Mouse (Mus musculus) hindbrain, embryonic 11.5 days (tissue): ENCODE data around the gene Kcne3. TPM values are rescaled to one million over a fixed set of nuclear protein-coding genes. Genes with fewer than 3 reads are reported as not detected.

Source experiments
- ATAC-seq: fragments of 200-750 bp; cut with Nextera tagmentation; 2 replicates; pipeline ENCODE4 v1.8.0; 2017; ENCODE audit warnings: mild to moderate bottlenecking, moderate TSS enrichment, moderate library complexity; ENCODE audit not compliant: low FRiP score
- DNase-seq: peaks from one replicate; pipeline ENCODE4 v3.0.0-alpha.2; 2015; ENCODE audit warnings: low spot score
- H3K27ac ChIP-seq: fragments of 300-500 bp; sonication (generic); 2 replicates; pipeline ENCODE4 v1.5.1; 2014; ENCODE audit warnings: mild to moderate bottlenecking, low read depth, low read length
- H3K27me3 ChIP-seq: fragments of 300-500 bp; sonication (generic); 2 replicates; pipeline ENCODE4 v1.6.1; 2014; ENCODE audit warnings: mild to moderate bottlenecking, low read length, moderate library complexity, mixed read lengths; ENCODE audit not compliant: control insufficient read depth, insufficient read depth
- H3K36me3 ChIP-seq: fragments of 300-500 bp; sonication (generic); 2 replicates; pipeline ENCODE4 v1.6.1; 2014; ENCODE audit warnings: mild to moderate bottlenecking, low read length, moderate library complexity, mixed read lengths; ENCODE audit not compliant: control insufficient read depth, insufficient read depth
- H3K4me1 ChIP-seq: fragments of 300-500 bp; sonication (generic); replicated peaks from 2 replicates; pipeline ENCODE4 v1.6.1; 2014; ENCODE audit warnings: low read length, mixed read lengths; ENCODE audit not compliant: control insufficient read depth, insufficient read depth
- H3K4me2 ChIP-seq: fragments of 300-500 bp; sonication (generic); replicated peaks from 2 replicates; pipeline ENCODE4 v1.6.1; 2014; ENCODE audit warnings: mild to moderate bottlenecking, low read depth, low read length
- H3K4me3 ChIP-seq: fragments of 300-500 bp; sonication (generic); 2 replicates; pipeline ENCODE4 v1.5.1; 2014; ENCODE audit warnings: low read depth, low read length
- H3K9ac ChIP-seq: fragments of 300-500 bp; sonication (generic); 2 replicates; pipeline ENCODE4 v1.6.1; 2014; ENCODE audit warnings: low read depth, low read length
- H3K9me3 ChIP-seq: fragments of 300-500 bp; sonication (generic); 2 replicates; pipeline ENCODE4 v1.6.1; 2016; ENCODE audit warnings: low read length; ENCODE audit not compliant: control insufficient read depth
- WGBS: fragments of 180-500 bp; shearing (Covaris S2); extraction: QIAGEN DNeasy Blood & Tissue Kit; methylation state at CpG from one replicate; pipeline ENCODE4 v1.1.7; 2014; 5-methylcytosine and 5-hydroxymethylcytosine counted together
- polyA plus RNA-seq: library from polyadenylated mRNA; unstranded; fragments of >200 nt; fragmentation: Nextera tagmentation; extraction: Ambion mirVana; gene quantifications from 2 replicates; pipeline ENCODE4 v1.2.1, GENCODE M21; 2014

The Kcne3 gene
- 3.4 and 3.9 TPM in 2 replicates for polyA plus RNA-seq

DNA sequence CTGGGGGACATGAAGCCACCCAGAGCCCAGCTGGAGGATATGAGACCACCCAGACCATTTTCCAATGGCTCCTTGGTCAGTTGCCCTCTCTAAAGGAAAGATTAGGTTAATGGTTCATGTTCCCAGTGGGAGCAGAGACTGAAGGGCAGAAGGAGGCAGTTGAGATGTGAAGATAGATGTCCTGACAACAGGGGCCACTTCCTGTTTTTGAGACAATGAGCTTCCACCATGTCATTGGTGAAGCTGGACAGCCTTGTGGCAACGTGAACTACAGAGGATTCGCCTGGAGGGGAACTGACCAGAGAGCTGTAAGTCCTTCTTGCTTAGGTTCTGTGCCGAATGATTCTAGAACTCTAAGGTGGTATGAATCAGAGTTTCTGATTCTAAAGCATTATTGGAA, at the start of gene Kcne3:
Gene Kcne3 (plus strand): TSS at position 234 of the 400 bp plus-strand sequence.
- H3K27ac ChIP-seq = no peak within 1 kb of the TSS
- ATAC-seq (no peak), DNase-seq (no peak)
- peaks cover 25% of the 10 kb centered on the region for H3K27me3 ChIP-seq
- no peak within 1 kb of the TSS for H3K4me2 ChIP-seq
- no peak within 1 kb of the TSS for H3K4me3 ChIP-seq
- no peaks in the 10 kb centered on the region for H3K9me3 ChIP-seq
- 69% methylated on average over 3 of the region's 3 CpGs for WGBS
- no peaks in the 10 kb centered on the region for H3K36me3 ChIP-seq
- H3K9ac ChIP-seq = no peak within 1 kb of the TSS
- peaks cover 5% of the 10 kb centered on the region; the same call in 1 of the 2 replicates for H3K4me1 ChIP-seq

DNA sequence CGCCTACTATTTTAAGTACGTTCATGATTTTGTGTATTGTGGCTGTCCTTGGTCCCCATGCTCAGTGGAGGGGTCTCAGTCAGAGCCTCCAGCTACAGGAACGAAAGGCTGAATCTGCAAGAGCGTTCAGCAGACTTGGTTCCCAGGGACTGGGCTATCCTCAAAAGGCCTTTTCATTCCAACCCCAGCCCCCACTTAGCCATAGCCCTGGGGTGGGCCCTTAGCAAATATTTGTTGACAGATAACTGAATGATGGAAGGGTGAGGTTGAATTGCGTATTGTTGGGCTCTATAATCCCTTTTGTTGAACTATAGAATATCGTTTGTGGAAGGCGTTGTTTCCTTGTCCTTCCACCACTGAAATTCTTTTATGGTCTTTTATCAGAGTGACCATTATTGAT, 49.8 kb upstream of the Kcne3 start:
- Histone ChIP-seq H3K9me3 (no peaks in the 10 kb centered on the region), H3K27me3 (no peaks in the 10 kb centered on the region), H3K9ac (no peak overlapping the region), H3K4me2 (no peak overlapping the region), H3K27ac (no peak overlapping the region), H3K4me3 (no peak overlapping the region), H3K4me1 (no peaks in the 10 kb centered on the region), H3K36me3 (no peaks in the 10 kb centered on the region)
- ATAC-seq = no peak
- DNase-seq = no peak
- 77% methylated on average over 7 of the region's 7 CpGs for WGBS

DNA sequence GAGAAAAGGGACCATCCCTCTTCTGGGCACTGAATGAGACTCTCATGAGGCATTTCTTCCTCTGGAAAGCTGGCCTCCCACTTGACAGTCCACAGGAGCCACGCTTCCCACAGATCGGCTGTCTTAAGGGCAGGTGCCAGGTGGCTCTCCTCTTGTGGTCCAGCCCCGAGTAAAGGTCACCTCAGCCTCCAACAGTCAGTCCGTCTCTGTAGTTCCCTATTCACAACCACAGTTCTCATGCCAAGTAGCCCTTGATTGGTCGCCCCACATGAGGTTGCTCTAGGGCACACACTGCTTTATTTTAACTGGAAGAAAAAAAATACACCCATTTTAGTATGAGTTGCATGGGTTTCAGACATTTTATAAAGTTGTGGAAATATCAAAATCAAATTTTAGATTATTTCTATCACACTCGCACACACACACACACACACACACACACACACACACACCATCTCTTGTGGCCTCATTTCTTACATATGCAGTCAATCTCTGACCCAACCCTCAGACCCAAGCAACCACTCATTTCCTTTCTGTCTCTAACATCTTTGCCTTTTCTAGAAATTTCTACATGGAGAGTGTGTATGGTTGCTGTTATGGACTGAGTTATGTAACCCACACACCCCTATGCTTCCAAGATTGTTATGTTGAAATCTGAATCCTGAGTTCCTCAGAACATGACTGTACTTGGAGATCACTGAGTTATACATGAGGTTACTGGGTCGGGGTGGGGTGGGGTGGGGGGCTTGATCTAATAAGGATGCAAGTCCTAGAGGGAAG, 47.9 kb upstream of the Kcne3 start:
- Histone ChIP-seq H3K4me2 (no peak overlapping the region), H3K9me3 (no peaks in the 10 kb centered on the region), H3K27ac (no peak overlapping the region), H3K4me3 (no peak overlapping the region), H3K27me3 (no peaks in the 10 kb centered on the region), H3K36me3 (no peaks in the 10 kb centered on the region), H3K4me1 (no peaks in the 10 kb centered on the region), H3K9ac (no peak overlapping the region)
- ATAC-seq = no peak
- DNase-seq = no peak
- 92% methylated on average over 7 of the region's 7 CpGs for WGBS

DNA sequence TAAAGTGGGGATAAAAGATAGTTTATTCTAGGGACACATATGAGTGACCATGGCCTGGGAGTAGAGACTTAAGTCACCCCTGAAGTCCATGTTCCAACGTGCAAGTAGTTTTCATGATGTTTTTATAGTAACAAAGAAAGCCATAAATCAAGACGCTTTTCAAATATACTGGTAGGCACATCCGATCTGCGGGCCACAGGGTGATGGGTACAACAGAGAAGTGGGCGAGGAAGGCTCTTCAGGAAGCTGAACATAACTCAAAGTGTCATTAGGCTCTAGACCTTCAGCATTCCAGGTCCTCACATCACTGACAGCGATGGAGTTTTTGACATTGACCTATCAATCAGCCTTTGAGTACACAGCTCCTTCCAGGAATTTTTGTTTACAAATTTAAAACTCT, 45.7 kb upstream of the Kcne3 start:
- Histone ChIP-seq H3K4me2 (no peak overlapping the region), H3K9ac (no peak overlapping the region), H3K36me3 (no peaks in the 10 kb centered on the region), H3K27ac (no peak overlapping the region), H3K27me3 (no peaks in the 10 kb centered on the region), H3K4me1 (no peaks in the 10 kb centered on the region), H3K9me3 (no peaks in the 10 kb centered on the region), H3K4me3 (no peak overlapping the region)
- DNase-seq = no peak
- ATAC-seq = no peak
- WGBS = 68% methylated on average over 6 of the region's 6 CpGs

DNA sequence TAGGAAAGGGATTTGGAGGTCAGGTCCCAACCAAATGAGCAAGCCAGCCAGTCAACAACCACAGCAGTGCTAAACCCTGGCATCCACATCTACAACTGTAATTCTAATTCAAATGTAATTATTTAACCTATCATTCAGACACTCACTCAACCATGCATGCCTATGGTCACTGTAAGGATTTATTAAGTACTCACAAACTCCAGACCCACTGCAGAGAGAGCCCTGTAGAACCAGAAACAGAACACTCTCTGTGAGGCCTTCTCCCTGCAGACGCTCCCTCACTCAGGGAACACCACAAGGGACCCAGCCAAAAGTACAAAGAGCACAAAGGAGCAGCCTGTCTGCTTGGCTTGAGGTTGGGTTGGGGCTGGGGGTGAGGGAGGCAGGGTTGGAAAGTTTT, 43.9 kb upstream of the Kcne3 start:
- H3K27me3 ChIP-seq = no peaks in the 10 kb centered on the region
- no peak overlapping the region for H3K27ac ChIP-seq
- no peaks in the 10 kb centered on the region for H3K4me1 ChIP-seq
- H3K36me3 ChIP-seq = no peaks in the 10 kb centered on the region
- no peak overlapping the region for H3K4me2 ChIP-seq
- DNase-seq (no peak), ATAC-seq (no peak)
- no peak overlapping the region for H3K9ac ChIP-seq
- H3K9me3 ChIP-seq = no peaks in the 10 kb centered on the region
- no peak overlapping the region for H3K4me3 ChIP-seq
- WGBS = 67% methylated on average over 1 of the region's 1 CpGs

DNA sequence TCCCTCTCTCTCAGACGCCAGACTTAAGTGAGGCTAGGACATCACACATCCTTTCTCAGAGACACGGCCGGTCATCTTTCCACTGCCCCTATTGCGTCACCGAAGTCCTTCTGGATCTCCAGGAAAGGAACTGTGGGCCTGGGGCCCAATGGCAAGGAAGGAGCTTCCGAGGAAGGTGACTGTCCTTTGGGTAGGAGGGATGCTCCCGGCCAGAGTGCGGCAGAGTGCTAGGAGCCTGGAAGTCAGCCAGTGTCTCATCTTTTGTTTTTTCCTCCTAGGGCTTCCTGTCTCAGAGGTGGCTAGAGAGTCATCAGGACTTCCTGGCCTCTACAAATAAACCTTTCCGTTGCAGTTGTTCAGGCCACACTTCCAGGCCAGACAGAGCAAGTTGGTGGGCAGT, 39.3 kb upstream of the Kcne3 start:
- WGBS = 91% methylated on average over 9 of the region's 9 CpGs
- H3K4me1 ChIP-seq = no peaks in the 10 kb centered on the region
- no peaks in the 10 kb centered on the region for H3K9me3 ChIP-seq
- no peak overlapping the region for H3K27ac ChIP-seq
- H3K9ac ChIP-seq = no peak overlapping the region
- no peak overlapping the region for H3K4me3 ChIP-seq
- H3K36me3 ChIP-seq = no peaks in the 10 kb centered on the region
- DNase-seq (no peak), ATAC-seq (no peak)
- H3K27me3 ChIP-seq = no peaks in the 10 kb centered on the region
- no peak overlapping the region for H3K4me2 ChIP-seq

DNA sequence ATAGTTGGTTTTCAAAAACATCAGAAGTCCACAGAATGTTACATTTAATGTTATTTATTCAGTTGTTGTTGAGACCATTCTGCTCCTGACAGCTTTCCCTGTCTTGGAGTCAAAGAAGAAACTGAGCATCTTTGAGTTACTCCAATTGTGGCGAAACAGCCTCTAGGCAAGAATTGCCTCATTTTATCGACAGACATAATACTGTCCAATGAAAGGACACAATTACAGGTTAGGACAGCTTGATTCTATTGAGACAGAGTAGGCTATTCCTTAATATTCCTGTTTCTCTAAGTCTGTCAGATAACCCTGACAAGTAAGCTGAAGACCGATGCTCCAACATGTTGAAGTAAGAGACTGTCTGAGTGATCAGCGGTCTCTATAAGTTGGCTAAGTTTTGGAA, 38.2 kb upstream of the Kcne3 start:
- no peak for ATAC-seq
- 96% methylated on average over 4 of the region's 4 CpGs for WGBS

DNA sequence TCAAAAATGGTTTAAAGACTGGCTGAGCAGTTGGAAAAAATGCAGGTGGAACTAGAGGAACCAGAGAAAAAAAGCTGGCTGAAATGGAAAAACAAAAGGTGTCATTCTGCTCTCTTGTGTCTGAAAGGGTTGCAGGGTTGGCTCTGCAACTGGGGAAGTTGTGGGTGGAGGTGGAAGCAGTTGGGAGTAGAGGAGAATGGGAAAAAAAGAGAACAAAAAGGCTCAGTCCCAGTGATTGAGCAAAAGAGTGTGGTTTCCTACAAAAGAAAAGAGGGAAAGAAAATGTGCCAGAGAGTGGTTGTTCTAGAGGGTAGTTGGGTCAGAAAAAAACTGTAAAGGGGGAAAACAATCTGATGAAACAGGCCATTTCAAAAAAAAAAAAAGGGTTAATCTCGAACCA, 35.7 kb upstream of the Kcne3 start:
- no peak for ATAC-seq
- no peak overlapping the region for H3K4me2 ChIP-seq
- 76% methylated on average over 1 of the region's 1 CpGs for WGBS

More for the DNA sequence above, 38.2 kb upstream of the Kcne3 start:
- no peak overlapping the region for H3K4me3 ChIP-seq
- no peaks in the 10 kb centered on the region for H3K36me3 ChIP-seq
- H3K4me2 ChIP-seq = no peak overlapping the region
- DNase-seq = no peak
- H3K9ac ChIP-seq = no peak overlapping the region
- H3K4me1 ChIP-seq = no peaks in the 10 kb centered on the region
- no peak overlapping the region for H3K27ac ChIP-seq
- H3K9me3 ChIP-seq = no peaks in the 10 kb centered on the region
- no peaks in the 10 kb centered on the region for H3K27me3 ChIP-seq

DNA sequence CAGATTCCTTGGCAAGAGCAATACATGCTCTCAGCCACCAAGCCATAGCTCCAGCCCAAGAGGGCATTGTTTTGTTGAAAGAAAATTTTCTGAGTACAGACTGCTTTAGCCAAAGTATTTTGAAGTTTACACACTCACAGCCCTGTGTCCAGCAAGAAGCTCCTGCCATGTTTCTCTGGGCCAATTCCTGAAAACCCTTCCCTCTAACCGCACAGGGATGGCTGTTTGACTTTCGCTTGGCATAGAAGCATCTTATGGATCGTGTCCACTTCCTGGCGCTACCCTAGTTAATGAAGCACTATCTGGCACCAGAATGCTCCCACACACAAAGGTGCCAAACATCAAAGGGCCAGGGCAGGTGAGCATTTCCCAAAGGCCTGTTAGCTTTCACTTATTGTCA, 27.7 kb upstream of the Kcne3 start:
- 92% methylated on average over 4 of the region's 4 CpGs for WGBS
- no peak overlapping the region for H3K9ac ChIP-seq

More for the DNA sequence above, 35.7 kb upstream of the Kcne3 start:
- DNase-seq = no peak
- no peaks in the 10 kb centered on the region for H3K4me1 ChIP-seq
- no peaks in the 10 kb centered on the region for H3K27me3 ChIP-seq
- H3K9me3 ChIP-seq = no peaks in the 10 kb centered on the region
- no peak overlapping the region for H3K27ac ChIP-seq
- H3K36me3 ChIP-seq = no peaks in the 10 kb centered on the region
- no peak overlapping the region for H3K9ac ChIP-seq
- H3K4me3 ChIP-seq = no peak overlapping the region

More for the DNA sequence above, 27.7 kb upstream of the Kcne3 start:
- no peak for DNase-seq
- Histone ChIP-seq H3K27me3 (no peaks in the 10 kb centered on the region), H3K36me3 (no peaks in the 10 kb centered on the region), H3K9me3 (no peaks in the 10 kb centered on the region), H3K4me3 (no peak overlapping the region), H3K4me2 (no peak overlapping the region), H3K4me1 (no peaks in the 10 kb centered on the region), H3K27ac (no peak overlapping the region)
- no peak for ATAC-seq
